Comparison of ENCODE assay signal across 25 mouse cellular contexts in genomic region chr14:108638291-108638690, GRCm38 (mm10).
DNase-seq lines count a peak whose midpoint lies in the region; ATAC-seq and TF ChIP-seq lines count a peak whose summit lies in the region.
"Had no signal": no experiment of that assay in that cellular context is flagged by ENCODE, and none has a peak within 500 bp of the region (broad histone marks: within the 10 kb centered on the region; RNA-seq: fewer than 3 reads in every experiment).

No protein-coding gene starts in this region.

- no peak overlapping the region for H3K4me2 ChIP-seq in lung, embryonic 14.5 days
- peak overlapping the region; percentile 54 for H3K4me2 ChIP-seq in myocyte (ENCODE audit: low read depth)
- H3K4me2 ChIP-seq in hindbrain, embryonic 16.5 days (ENCODE audit: low read length): no peak overlapping the region
- H3K4me2 ChIP-seq: embryonic facial prominence, embryonic 13.5 days; embryonic facial prominence, embryonic 15.5 days; forebrain, embryonic 12.5 days had no signal

- H3K27me3 ChIP-seq in lung, embryonic 14.5 days (ENCODE audit: insufficient read depth, low read length): no peaks in the 10 kb centered on the region
- H3K27me3 ChIP-seq in myocyte (ENCODE audit: control insufficient read depth, insufficient read depth, insufficient read length): no peaks in the 10 kb centered on the region
- no peaks in the 10 kb centered on the region for H3K27me3 ChIP-seq in hindbrain, embryonic 16.5 days (replicated peaks; ENCODE audit: control insufficient read depth, insufficient read depth, low read length)
- H3K27me3 ChIP-seq: embryonic facial prominence, embryonic 13.5 days; embryonic facial prominence, embryonic 15.5 days; forebrain, embryonic 12.5 days; Patski had no signal

- no peak for TF ChIP-seq CTCF in lung, embryonic 14.5 days (IDR thresholded peaks at IDR 0.05; ENCODE audit: low read depth)

- no peak for TF ChIP-seq POLR2A in myocyte (IDR thresholded peaks at IDR 0.05; ENCODE audit: insufficient read length, low read depth)

- H3ac ChIP-seq in myocyte (ENCODE audit: control insufficient read depth, insufficient read length): no peak overlapping the region

- ATAC-seq in lung, embryonic 14.5 days (ENCODE audit: insufficient read depth): no peak
- ATAC-seq in hindbrain, embryonic 16.5 days: no peak
- ATAC-seq: activated CD4-positive, CD25-positive, alpha-beta regulatory T cell, adult 4 months; forebrain, embryonic 14.5 days; forebrain, embryonic 16.5 days; Patski had no signal

- H3K4me3 ChIP-seq in lung, embryonic 14.5 days (ENCODE audit: low read depth, low read length): no peak overlapping the region
- no peak overlapping the region for H3K4me3 ChIP-seq in myocyte
- H3K4me3 ChIP-seq in hindbrain, embryonic 16.5 days (ENCODE audit: low read length): no peak overlapping the region
- H3K4me3 ChIP-seq: embryonic facial prominence, embryonic 13.5 days; embryonic facial prominence, embryonic 15.5 days; erythroblast, embryonic 14.5 days; forebrain, embryonic 10.5 days; forebrain, embryonic 12.5 days had no signal

- H3K79me2 ChIP-seq in myocyte (ENCODE audit: control insufficient read depth, insufficient read depth): no peaks in the 10 kb centered on the region

- no peaks in the 10 kb centered on the region for H3K4me1 ChIP-seq in lung, embryonic 14.5 days (ENCODE audit: insufficient read depth)
- no peaks in the 10 kb centered on the region for H3K4me1 ChIP-seq in hindbrain, embryonic 16.5 days (ENCODE audit: control insufficient read depth, insufficient read depth, low read depth, low read length)
- H3K4me1 ChIP-seq: embryonic facial prominence, embryonic 13.5 days; embryonic facial prominence, embryonic 15.5 days; forebrain, embryonic 10.5 days; forebrain, embryonic 12.5 days had no signal

- no peaks in the 10 kb centered on the region for H3K9me3 ChIP-seq in lung, embryonic 14.5 days (ENCODE audit: low read depth, low read length)
- H3K9me3 ChIP-seq in hindbrain, embryonic 16.5 days (ENCODE audit: control insufficient read depth, low read length): no peaks in the 10 kb centered on the region
- H3K9me3 ChIP-seq: embryonic facial prominence, embryonic 13.5 days; embryonic facial prominence, embryonic 15.5 days; forebrain, embryonic 10.5 days; forebrain, embryonic 12.5 days had no signal

- peak; percentile 14 for DNase-seq in lung, embryonic 14.5 days
- DNase-seq in lung, postnatal 25 days (ENCODE audit: low spot score): no peak
- peak; percentile 1 for DNase-seq in ovary, adult 18-20 months (ENCODE audit: low spot score)
- no peak for DNase-seq in ovary, postnatal 10 days (ENCODE audit: low spot score)
- DNase-seq: adrenal gland, adult 2 months; adrenal gland, postnatal 10 days; adrenal gland, postnatal 25 days; cerebellum, adult 11 months; cerebellum, adult 18-20 months; cerebellum, adult 8-10 months; cerebellum, adult 9-11 months; cerebellum, postnatal 14 days; cerebellum, postnatal 36 days; embryo, embryonic 11 days had no signal

- 65% methylated on average over 2 of the region's 2 CpGs for WGBS in lung, embryonic 14.5 days
- 88% methylated on average over 2 of the region's 2 CpGs for WGBS in hindbrain, embryonic 16.5 days

- no peaks in the 10 kb centered on the region for H3K36me3 ChIP-seq in lung, embryonic 14.5 days (ENCODE audit: insufficient read depth)
- H3K36me3 ChIP-seq in myocyte (ENCODE audit: control insufficient read depth, insufficient read depth): no peaks in the 10 kb centered on the region
- no peaks in the 10 kb centered on the region for H3K36me3 ChIP-seq in hindbrain, embryonic 16.5 days (ENCODE audit: control insufficient read depth, insufficient read depth, low read length)
- H3K36me3 ChIP-seq: embryonic facial prominence, embryonic 13.5 days; embryonic facial prominence, embryonic 15.5 days; forebrain, embryonic 10.5 days; forebrain, embryonic 12.5 days had no signal

- no peak overlapping the region for H3K27ac ChIP-seq in lung, embryonic 14.5 days (ENCODE audit: low read depth)
- no peak overlapping the region for H3K27ac ChIP-seq in hindbrain, embryonic 16.5 days (ENCODE audit: low read depth, low read length)
- H3K27ac ChIP-seq: embryonic facial prominence, embryonic 13.5 days; embryonic facial prominence, embryonic 15.5 days; forebrain, embryonic 10.5 days; forebrain, embryonic 12.5 days had no signal

- H3K9ac ChIP-seq in lung, embryonic 14.5 days: no peak overlapping the region
- no peak overlapping the region for H3K9ac ChIP-seq in hindbrain, embryonic 16.5 days (ENCODE audit: low read depth, low read length)
- H3K9ac ChIP-seq: embryonic facial prominence, embryonic 13.5 days; embryonic facial prominence, embryonic 15.5 days; forebrain, embryonic 12.5 days had no signal

TF ChIP-seq in myocyte, 11 proteins besides CTCF, POLR2A, EP300 and RAD21:
- TF ChIP-seq MYOG (IDR thresholded peaks at IDR 0.05; ENCODE audit: control insufficient read depth in 1 of 3, insufficient read depth in 1 of 3, insufficient read length in 2 of 3, low read depth in 2 of 3): no peak
- no peak for TF ChIP-seq MAX (IDR thresholded peaks at IDR 0.05; ENCODE audit: low read depth)
- no peak for TF ChIP-seq TCF12 (IDR thresholded peaks at IDR 0.05; ENCODE audit: insufficient read depth, poor library complexity, severe bottlenecking)
- no peak for TF ChIP-seq E2F4 (IDR thresholded peaks at IDR 0.05; ENCODE audit: insufficient read depth)
- no peak for TF ChIP-seq REST (IDR thresholded peaks at IDR 0.05; ENCODE audit: insufficient read depth, insufficient read length)
- no peak for TF ChIP-seq MYOD1 (IDR thresholded peaks at IDR 0.05; ENCODE audit: control insufficient read depth in 1 of 3, insufficient read length in 2 of 3, low read depth in 2 of 3)
- TF ChIP-seq SRF (IDR thresholded peaks at IDR 0.05; ENCODE audit: control insufficient read depth, insufficient read length, low read depth): no peak
- no peak for TF ChIP-seq USF1 (IDR thresholded peaks at IDR 0.05; ENCODE audit: low read depth)
- TF ChIP-seq CEBPB (IDR thresholded peaks at IDR 0.05; ENCODE audit: insufficient read depth, poor library complexity, severe bottlenecking): 0 out of 2 replicates have a peak, but pooled peaks have one; percentile 18

Comparison
In these comparisons a context has a peak if more than half of its experiments do, and no peak if none do; other contexts are left out.
1. DNase-seq: peak in lung, embryonic 14.5 days (single experiment) and ovary, adult 18-20 months (single experiment); none in lung, postnatal 25 days (single experiment) and ovary, postnatal 10 days (single experiment).